Mouse (Mus musculus): ENCODE measurements around the gene Phc2. TPM values are rescaled to one million over a fixed set of nuclear protein-coding genes. Genes with fewer than 3 reads are reported as not detected.
A peak's percentile ranks its signal among the peaks of the same experiment; 100 is the strongest.

Gene Phc2
- total RNA-seq, 1 experiment, result 29.8 TPM

DNA sequence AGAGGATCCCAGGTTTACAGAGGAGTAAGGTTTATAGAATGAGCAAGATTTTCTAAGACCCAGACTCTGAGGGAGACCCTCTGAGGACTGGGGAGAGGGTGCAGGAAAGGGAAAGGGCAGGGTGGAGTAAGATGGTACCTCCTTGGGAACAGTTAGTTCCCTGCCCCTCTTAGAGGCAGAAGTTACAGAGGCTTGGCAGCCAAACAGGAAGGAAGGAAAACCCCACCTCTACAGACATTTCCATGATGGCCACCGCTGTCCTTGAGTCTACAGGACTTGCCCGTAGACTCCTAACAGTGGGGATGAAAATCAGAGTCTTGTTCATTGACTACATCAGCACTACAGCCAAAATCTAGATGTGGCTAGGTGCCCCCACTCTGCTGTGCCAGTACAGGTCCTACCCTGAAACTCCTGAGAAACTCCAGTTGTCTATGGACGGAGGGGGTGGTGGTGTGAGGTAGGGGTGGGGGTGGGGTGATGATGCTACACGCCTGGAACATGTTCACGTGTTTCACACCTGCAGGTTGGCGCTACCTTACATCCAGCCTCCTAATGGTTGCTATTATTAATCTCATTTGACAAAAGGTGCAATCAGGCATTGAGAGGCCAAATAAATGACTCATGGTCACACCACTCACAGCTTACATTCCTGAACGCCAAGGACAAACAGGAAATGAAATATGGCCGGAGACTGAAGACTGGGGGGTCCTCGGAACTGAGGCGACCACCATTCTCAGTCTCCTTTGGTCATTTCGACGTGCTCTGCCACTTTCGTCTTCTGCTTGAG is 115.3 kb downstream of the Phc2 start:
- Histone ChIP-seq H3K9ac (ENCODE audit: insufficient read depth, low read depth, low read length, poor library complexity, severe bottlenecking) (no peak overlapping the region), H3K4me3 (ENCODE audit: insufficient read depth in 1 of 2, low read depth in 1 of 2, low read length in 2 of 2, poor library complexity in 1 of 2, severe bottlenecking in 1 of 2) (no peak overlapping the region), H3K4me1 (ENCODE audit: control insufficient read depth in 2 of 2, insufficient read depth in 2 of 2, low read length in 2 of 2, poor library complexity in 1 of 2) (no peaks in the 10 kb centered on the region), H3K36me3 (ENCODE audit: control insufficient read depth, insufficient read depth, low read length, poor library complexity, severe bottlenecking) (no peaks in the 10 kb centered on the region), H3K9me3 (ENCODE audit: control insufficient read depth, insufficient read depth, low read depth, low read length) (no peaks in the 10 kb centered on the region), H3K27ac (ENCODE audit: insufficient read depth, low read depth, low read length, poor library complexity, severe bottlenecking) (no peak overlapping the region)
- TF ChIP-seq ZC3H11A (IDR thresholded peaks at IDR 0.05; ENCODE audit: borderline replicate concordance, low read depth, low read length) (no peak), HCFC1 (IDR thresholded peaks at IDR 0.05; ENCODE audit: borderline replicate concordance, insufficient read depth, low read length) (no peak), CHD2 (IDR thresholded peaks at IDR 0.05; ENCODE audit: low read depth, low read length) (no peak), MAFK (IDR thresholded peaks at IDR 0.05; ENCODE audit: insufficient read depth, low read depth, low read length) (no peak), ZNF384 (IDR thresholded peaks at IDR 0.05; ENCODE audit: low read depth, low read length) (no peak)
- no peak for DNase-seq (ENCODE audit: low read depth, low spot score)
- in situ Hi-C loops (cut with MboI; ENCODE audit: low sequenced_read_pairs in 2 of 2, unreplicated experiment in 2 of 2), result no loop called here

DNA sequence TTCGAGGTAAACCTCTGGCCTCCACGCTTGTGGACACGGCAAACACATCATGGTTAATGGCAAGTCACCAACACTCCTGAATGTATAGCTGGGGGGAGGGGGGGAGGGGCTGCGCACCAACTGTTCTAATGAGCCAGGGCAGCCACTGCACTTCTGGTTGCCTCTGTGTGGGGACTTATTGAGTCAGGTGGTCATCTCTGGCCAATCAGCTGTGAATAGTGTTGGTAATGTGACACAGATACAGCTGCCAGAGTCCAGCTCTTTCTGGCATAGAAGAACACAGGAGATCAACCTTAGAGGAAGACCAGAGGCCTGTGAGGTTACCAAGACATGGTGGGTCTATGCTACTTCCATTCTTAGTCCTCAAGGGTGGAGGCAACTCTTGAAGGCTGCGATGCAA is 116.2 kb downstream of the Phc2 start:
- H3K9me3 ChIP-seq (ENCODE audit: control insufficient read depth, insufficient read depth, low read depth, low read length), result no peaks in the 10 kb centered on the region
- no peak overlapping the region for H3K27ac ChIP-seq (ENCODE audit: insufficient read depth, low read depth, low read length, poor library complexity, severe bottlenecking)
- H3K36me3 ChIP-seq (ENCODE audit: control insufficient read depth, insufficient read depth, low read length, poor library complexity, severe bottlenecking), result no peaks in the 10 kb centered on the region
- no peaks in the 10 kb centered on the region for H3K4me1 ChIP-seq (ENCODE audit: control insufficient read depth in 2 of 2, insufficient read depth in 2 of 2, low read length in 2 of 2, poor library complexity in 1 of 2)
- H3K9ac ChIP-seq (ENCODE audit: insufficient read depth, low read depth, low read length, poor library complexity, severe bottlenecking), result no peak overlapping the region
- DNase-seq (ENCODE audit: low read depth, low spot score), result no peak
- TF ChIP-seq ZNF384 (IDR thresholded peaks at IDR 0.05; ENCODE audit: low read depth, low read length) (no peak), MAFK (IDR thresholded peaks at IDR 0.05; ENCODE audit: insufficient read depth, low read depth, low read length) (no peak), CHD2 (IDR thresholded peaks at IDR 0.05; ENCODE audit: low read depth, low read length) (no peak), HCFC1 (IDR thresholded peaks at IDR 0.05; ENCODE audit: borderline replicate concordance, insufficient read depth, low read length) (no peak), ZC3H11A (IDR thresholded peaks at IDR 0.05; ENCODE audit: borderline replicate concordance, low read depth, low read length) (no peak)
- no peak overlapping the region for H3K4me3 ChIP-seq (ENCODE audit: insufficient read depth in 1 of 2, low read depth in 1 of 2, low read length in 2 of 2, poor library complexity in 1 of 2, severe bottlenecking in 1 of 2)
- in situ Hi-C loops (cut with MboI; ENCODE audit: low sequenced_read_pairs in 2 of 2, unreplicated experiment in 2 of 2), result no loop called here

DNA sequence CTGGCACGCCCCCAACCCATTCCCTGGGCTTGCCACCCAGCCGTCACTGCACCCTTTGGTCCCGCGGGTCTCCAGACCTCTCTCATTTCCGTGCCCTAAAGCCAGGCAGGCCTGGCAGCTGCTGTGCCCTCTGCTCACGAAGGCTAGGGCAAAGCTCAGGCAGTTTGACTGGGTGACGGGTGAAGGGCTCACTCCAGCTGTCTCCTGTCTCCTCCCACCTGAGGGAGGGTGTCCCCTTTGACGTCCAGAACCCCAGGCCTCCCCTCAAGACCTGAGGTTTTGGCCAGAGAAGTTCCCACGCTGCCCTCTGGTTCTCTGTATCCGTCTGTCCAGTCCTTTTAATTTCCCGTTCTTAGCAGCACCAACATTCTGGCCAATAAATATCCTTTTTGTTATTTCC is 119.3 kb downstream of the Phc2 start:
- Histone ChIP-seq H3K36me3 (ENCODE audit: control insufficient read depth, insufficient read depth, low read length, poor library complexity, severe bottlenecking) (no peaks in the 10 kb centered on the region), H3K9ac (ENCODE audit: insufficient read depth, low read depth, low read length, poor library complexity, severe bottlenecking) (no peak overlapping the region), H3K27ac (ENCODE audit: insufficient read depth, low read depth, low read length, poor library complexity, severe bottlenecking) (no peak overlapping the region), H3K4me1 (ENCODE audit: control insufficient read depth in 2 of 2, insufficient read depth in 2 of 2, low read length in 2 of 2, poor library complexity in 1 of 2) (no peaks in the 10 kb centered on the region), H3K9me3 (ENCODE audit: control insufficient read depth, insufficient read depth, low read depth, low read length) (no peaks in the 10 kb centered on the region), H3K4me3 (ENCODE audit: insufficient read depth in 1 of 2, low read depth in 1 of 2, low read length in 2 of 2, poor library complexity in 1 of 2, severe bottlenecking in 1 of 2) (no peak overlapping the region)
- DNase-seq (ENCODE audit: low read depth, low spot score), result no peak
- in situ Hi-C loops (cut with MboI; ENCODE audit: low sequenced_read_pairs in 2 of 2, unreplicated experiment in 2 of 2), result no loop called here
- no peak for TF ChIP-seq MAFK (IDR thresholded peaks at IDR 0.05; ENCODE audit: insufficient read depth, low read depth, low read length)
- TF ChIP-seq HCFC1 (IDR thresholded peaks at IDR 0.05; ENCODE audit: borderline replicate concordance, insufficient read depth, low read length), result no peak

DNA sequence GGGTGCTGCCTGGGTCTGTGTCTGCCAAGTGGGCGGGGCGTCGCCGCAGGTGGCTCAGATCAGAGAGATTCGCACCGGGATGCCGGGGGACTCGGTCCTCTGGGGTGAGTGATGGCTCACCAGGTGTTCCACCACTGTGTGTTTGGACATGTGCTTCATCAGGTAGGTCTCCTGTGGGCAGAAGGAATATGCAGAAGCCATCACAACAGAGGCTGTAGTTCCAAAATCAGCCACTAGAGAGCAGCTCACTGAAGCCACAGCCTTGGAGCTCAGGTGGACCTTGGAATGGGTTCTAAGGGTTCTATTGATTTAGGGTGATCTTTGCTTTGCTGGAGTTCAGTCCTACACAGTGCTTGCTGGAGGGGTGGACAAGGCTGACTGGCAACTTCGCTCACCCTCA is 120.0 kb downstream of the Phc2 start:
- Histone ChIP-seq H3K36me3 (ENCODE audit: control insufficient read depth, insufficient read depth, low read length, poor library complexity, severe bottlenecking) (no peaks in the 10 kb centered on the region), H3K27ac (ENCODE audit: insufficient read depth, low read depth, low read length, poor library complexity, severe bottlenecking) (no peak overlapping the region), H3K4me1 (ENCODE audit: control insufficient read depth in 2 of 2, insufficient read depth in 2 of 2, low read length in 2 of 2, poor library complexity in 1 of 2) (no peaks in the 10 kb centered on the region), H3K9me3 (ENCODE audit: control insufficient read depth, insufficient read depth, low read depth, low read length) (no peaks in the 10 kb centered on the region), H3K4me3 (ENCODE audit: insufficient read depth in 1 of 2, low read depth in 1 of 2, low read length in 2 of 2, poor library complexity in 1 of 2, severe bottlenecking in 1 of 2) (no peak overlapping the region), H3K9ac (ENCODE audit: insufficient read depth, low read depth, low read length, poor library complexity, severe bottlenecking) (no peak overlapping the region)
- DNase-seq (ENCODE audit: low read depth, low spot score), result peak; percentile 43
- in situ Hi-C loops (cut with MboI; ENCODE audit: low sequenced_read_pairs in 2 of 2, unreplicated experiment in 2 of 2), result no loop called here
- TF ChIP-seq HCFC1 (IDR thresholded peaks at IDR 0.05; ENCODE audit: borderline replicate concordance, insufficient read depth, low read length) (no peak), MAFK (IDR thresholded peaks at IDR 0.05; ENCODE audit: insufficient read depth, low read depth, low read length) (no peak), ZNF384 (IDR thresholded peaks at IDR 0.05; ENCODE audit: low read depth, low read length) (no peak), CHD2 (IDR thresholded peaks at IDR 0.05; ENCODE audit: low read depth, low read length) (no peak), ZC3H11A (IDR thresholded peaks at IDR 0.05; ENCODE audit: borderline replicate concordance, low read depth, low read length) (no peak)

Data from ES-E14 (cell line).